Mouse (Mus musculus) thymus, adult 2 months (tissue): Measurements from ENCODE around the gene Serpinh1. TPM values are rescaled to one million over a fixed set of nuclear protein-coding genes. Genes with fewer than 3 reads are reported as not detected.

Experiments used
- DNase-seq: peaks from one replicate; pipeline ENCODE4 v3.0.0; 2021
- H3K27ac ChIP-seq: fragments of 200-500 bp; 2 replicates; pipeline ENCODE4 v1.5.1; 2012; ENCODE audit warnings: low read length, control low read depth; ENCODE audit not compliant: control insufficient read depth, insufficient read depth
- H3K27me3 ChIP-seq: fragments of 200-500 bp; 2 replicates; pipeline ENCODE4 v1.6.1; 2012; ENCODE audit warnings: mild to moderate bottlenecking, low read length, moderate library complexity, mixed read lengths; ENCODE audit not compliant: control insufficient read depth, insufficient read depth
- H3K36me3 ChIP-seq: fragments of 200-500 bp; 2 replicates; pipeline ENCODE4 v1.6.1; 2012; ENCODE audit warnings: mild to moderate bottlenecking, low read length, moderate library complexity; ENCODE audit not compliant: control insufficient read depth, insufficient read depth
- H3K4me1 ChIP-seq: fragments of 200-500 bp; replicated peaks from 2 replicates; pipeline ENCODE4 v1.6.1; 2012; ENCODE audit warnings: low read length; ENCODE audit not compliant: control insufficient read depth, insufficient read depth
- H3K4me3 ChIP-seq: fragments of 200-500 bp; 2 replicates; pipeline ENCODE4 v1.5.1; 2012; ENCODE audit warnings: mild to moderate bottlenecking, low read length, control low read depth, moderate library complexity; ENCODE audit not compliant: control insufficient read depth, insufficient read depth
- CTCF ChIP-seq: fragments of 200-500 bp; IDR thresholded peaks from 2 replicates; pipeline ENCODE4 v1.5.1; 2012; ENCODE audit warnings: mild to moderate bottlenecking, control low read depth, low read length, moderate library complexity, borderline replicate concordance; ENCODE audit not compliant: control insufficient read depth, poor library complexity, insufficient read depth; ENCODE audit errors: extremely low read depth
- POLR2A ChIP-seq: fragments of 200-500 bp; IDR thresholded peaks from 2 replicates; pipeline ENCODE4 v1.6.1; 2012; ENCODE audit warnings: mild to moderate bottlenecking, low read length, control low read depth, moderate library complexity; ENCODE audit not compliant: control insufficient read depth, poor library complexity, insufficient read depth; ENCODE audit errors: extremely low read depth
- WGBS: fragments of 180-500 bp; shearing (Covaris S2); methylation state at CpG from one replicate; pipeline ENCODE4 v1.1.7; 2018; 5-methylcytosine and 5-hydroxymethylcytosine counted together
- polyA plus RNA-seq: library from polyadenylated mRNA; depleted of rRNA; stranded (reverse); fragments of >200 nt; gene quantifications from 2 replicates; pipeline ENCODE4 v1.2.3, GENCODE M21; 2012

Gene Serpinh1
- polyA plus RNA-seq, 1 experiment, result 66.1 TPM

- 26% methylated on average over 10 of the region's 10 CpGs for WGBS
- no peak for DNase-seq
- Histone ChIP-seq H3K4me3 (no peak overlapping the region), H3K27ac (no peak overlapping the region), H3K36me3 (no peaks in the 10 kb centered on the region), H3K4me1 (peaks cover 2% of the 10 kb centered on the region; the same call in 1 of the 2 replicates), H3K27me3 (no peaks in the 10 kb centered on the region)
- no peak for TF ChIP-seq POLR2A
- TF ChIP-seq CTCF, result no peak
These were observed 7.2 kb upstream of the Serpinh1 start for GRCm38 (mm10) chr7:99360021-99360802.

- peaks cover 2% of the 10 kb centered on the region; the same call in 1 of the 2 replicates for H3K4me1 ChIP-seq
- WGBS, result 95% methylated on average over 8 of the region's 8 CpGs
- no peaks in the 10 kb centered on the region for H3K27me3 ChIP-seq
- no peak for DNase-seq
- no peak overlapping the region for H3K27ac ChIP-seq
- H3K4me3 ChIP-seq, result no peak overlapping the region
- TF ChIP-seq POLR2A (no peak), CTCF (no peak)
- no peaks in the 10 kb centered on the region for H3K36me3 ChIP-seq
These were observed 5.3 kb upstream of the Serpinh1 start for GRCm38 (mm10) chr7:99358371-99358770.

GRCm38 (mm10) chr7:99357201-99357600 lies 4.2 kb upstream of the Serpinh1 start:
- no peak overlapping the region for H3K4me3 ChIP-seq
- DNase-seq, result no peak
- no peaks in the 10 kb centered on the region for H3K36me3 ChIP-seq
- 91% methylated on average over 7 of the region's 7 CpGs for WGBS
- peaks cover 2% of the 10 kb centered on the region; the same call in 1 of the 2 replicates for H3K4me1 ChIP-seq
- no peak overlapping the region for H3K27ac ChIP-seq
- TF ChIP-seq CTCF (no peak), POLR2A (no peak)
- H3K27me3 ChIP-seq, result no peaks in the 10 kb centered on the region; the same call in 1 of the 2 replicates

- TF ChIP-seq CTCF (no peak), POLR2A (no peak)
- no peak overlapping the region for H3K27ac ChIP-seq
- WGBS, result 82% methylated on average over 9 of the region's 9 CpGs
- no peak overlapping the region for H3K4me3 ChIP-seq
- H3K36me3 ChIP-seq, result no peaks in the 10 kb centered on the region
- no peak for DNase-seq
- H3K27me3 ChIP-seq, result no peaks in the 10 kb centered on the region; the same call in 1 of the 2 replicates
- peaks cover 2% of the 10 kb centered on the region; the same call in 1 of the 2 replicates for H3K4me1 ChIP-seq
These were observed 3.3 kb upstream of the Serpinh1 start for GRCm38 (mm10) chr7:99356244-99356930.

GRCm38 (mm10) chr7:99355731-99356131 lies 2.7 kb upstream of the Serpinh1 start:
- no peak for TF ChIP-seq CTCF
- no peak for TF ChIP-seq POLR2A
- Histone ChIP-seq H3K4me3 (no peak overlapping the region), H3K36me3 (no peaks in the 10 kb centered on the region), H3K27me3 (no peaks in the 10 kb centered on the region; the same call in 1 of the 2 replicates), H3K4me1 (peaks cover under 1% of the 10 kb centered on the region; the same call in 1 of the 2 replicates), H3K27ac (no peak overlapping the region)
- WGBS, result 76% methylated on average over 7 of the region's 7 CpGs
- DNase-seq, result no peak

- no peaks in the 10 kb centered on the region for H3K36me3 ChIP-seq
- peak overlapping the region; percentile 22 for H3K4me3 ChIP-seq
- 62% methylated on average over 18 of the region's 18 CpGs for WGBS
- TF ChIP-seq POLR2A (no peak), CTCF (no peak)
- H3K4me1 ChIP-seq, result no peaks in the 10 kb centered on the region
- no peak overlapping the region; the same call in 1 of the 2 replicates for H3K27ac ChIP-seq
- no peaks in the 10 kb centered on the region; the same call in 1 of the 2 replicates for H3K27me3 ChIP-seq
- DNase-seq, result no peak
These were observed 1.1 kb downstream of the Serpinh1 start for GRCm38 (mm10) chr7:99351802-99352517.
